Comparison of ENCODE assay signal across 28 mouse cellular contexts in the genomic region with DNA sequence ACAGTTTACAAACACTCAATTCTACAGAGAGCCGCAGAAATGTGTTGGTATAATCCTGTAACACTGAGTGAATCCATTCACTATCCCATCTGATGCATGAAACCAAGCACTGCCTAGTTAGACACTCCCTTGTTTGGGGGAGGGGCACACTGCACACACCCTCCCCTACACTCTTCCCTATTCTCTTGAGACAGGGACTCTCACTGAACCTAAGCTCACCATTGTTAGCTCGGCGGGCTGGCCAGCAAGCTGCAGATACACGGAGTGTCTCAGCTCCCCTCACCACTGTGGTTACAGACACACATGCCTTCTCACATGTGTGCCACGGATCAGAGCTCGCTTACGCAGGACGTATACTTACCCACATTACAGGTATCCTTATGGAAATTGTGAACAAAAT. TPM values are rescaled to one million over a fixed set of nuclear protein-coding genes. Genes with fewer than 3 reads are reported as not detected.
DNase-seq lines count a peak whose midpoint lies in the region; ATAC-seq and TF ChIP-seq lines count a peak whose summit lies in the region.
"Had no signal": no experiment of that assay in that cellular context is flagged by ENCODE, and none has a peak within 500 bp of the region (broad histone marks: within the 10 kb centered on the region; RNA-seq: fewer than 3 reads in every experiment).

No protein-coding gene starts in this region.

- peaks cover 7% of the 10 kb centered on the region for H3K79me2 ChIP-seq in MEL (ENCODE audit: control insufficient read depth, insufficient read depth, low read length, poor library complexity)

- DNase-seq in embryo, embryonic 11 days, result peak; percentile 7
- DNase-seq in embryo, embryonic 10.5 days (ENCODE audit: low spot score), result no peak
- DNase-seq in MEL (ENCODE audit: low read depth, low spot score), result peak; percentile 77
- no peak for DNase-seq in liver, embryonic 11.5 days (ENCODE audit: low spot score)
- no peak for DNase-seq in liver, postnatal 0 days
- DNase-seq in kidney, adult 8-10 months, result no peak
- DNase-seq in retina, embryonic 14.5 days (ENCODE audit: low spot score), result no peak
- DNase-seq: adrenal gland, postnatal 36 days; cerebellum, adult 11-12 months; cerebellum, postnatal 10 days; gastrocnemius, postnatal 14 days; heart, adult 11 months; heart, postnatal 10 days; kidney, postnatal 4 days; layer of hippocampus, adult 9-11 months; lung, postnatal 36 days; right cerebral cortex, adult 18-20 months; right cerebral cortex, postnatal 4 days; thymus, postnatal 25 days had no signal

- TF ChIP-seq RAD21 in MEL (IDR thresholded peaks at IDR 0.05; ENCODE audit: low read depth, low read length), result no peak

- peak overlapping the region; percentile 48 for H3K4me2 ChIP-seq in liver, embryonic 11.5 days
- H3K4me2 ChIP-seq in liver, postnatal 0 days (ENCODE audit: low read depth, low read length), result peak overlapping the region; percentile 52
- H3K4me2 ChIP-seq: embryonic facial prominence, embryonic 15.5 days; heart, embryonic 12.5 days; lung, embryonic 15.5 days had no signal

- TF ChIP-seq POLR2A in MEL (IDR thresholded peaks at IDR 0.05; ENCODE audit: control insufficient read depth in 1 of 2, insufficient read depth in 1 of 2, low read depth in 1 of 2, low read length in 2 of 2, poor library complexity in 1 of 2), result peak in 1 of 2 experiments; percentile 64; a peak in 1 of 4 replicates

- H3K4me3 ChIP-seq in MEL (ENCODE audit: control insufficient read depth in 1 of 2, insufficient read depth in 1 of 2, low read depth in 2 of 2, low read length in 2 of 2), result peak overlapping the region; percentile 22 to 62
- no peak overlapping the region for H3K4me3 ChIP-seq in liver, embryonic 11.5 days (ENCODE audit: low read depth, low read length)
- H3K4me3 ChIP-seq in liver, postnatal 0 days (ENCODE audit: low read depth, low read length), result no peak overlapping the region
- H3K4me3 ChIP-seq: embryonic facial prominence, embryonic 15.5 days; forebrain, embryonic 10.5 days; heart, embryonic 12.5 days; left cerebral cortex, adult 2 months; lung, embryonic 15.5 days; megakaryocyte, embryonic 14.5 days had no signal

- no peak for TF ChIP-seq EP300 in MEL (IDR thresholded peaks at IDR 0.05; ENCODE audit: low read depth in 1 of 2, low read length in 2 of 2)
- TF ChIP-seq EP300 in liver, postnatal 0 days (IDR thresholded peaks at IDR 0.05; ENCODE audit: low read depth), result no peak

- no peak for ATAC-seq in liver, embryonic 11.5 days (replicated peaks; ENCODE audit: low FRiP score)
- ATAC-seq in liver, postnatal 0 days, result no peak
- ATAC-seq: forebrain, embryonic 16.5 days; hindbrain, postnatal 0 days; intestine, postnatal 0 days had no signal

- H3K9ac ChIP-seq in MEL (ENCODE audit: control insufficient read depth, low read depth, low read length, poor library complexity, severe bottlenecking), result peak overlapping the region; percentile 58
- no peak overlapping the region for H3K9ac ChIP-seq in liver, embryonic 11.5 days (ENCODE audit: low read depth, low read length)
- H3K9ac ChIP-seq in liver, postnatal 0 days (replicated peaks), result no peak overlapping the region
- H3K9ac ChIP-seq: embryonic facial prominence, embryonic 15.5 days; heart, embryonic 12.5 days; lung, embryonic 15.5 days had no signal

- peaks cover 0 to 47% of the 10 kb centered on the region in 2 experiments; a peak in 2 of 4 replicates for H3K36me3 ChIP-seq in MEL (ENCODE audit: control insufficient read depth in 1 of 2, insufficient read depth in 2 of 2, low read length in 2 of 2)
- H3K36me3 ChIP-seq in liver, embryonic 11.5 days (ENCODE audit: control insufficient read depth, insufficient read depth, low read length), result no peaks in the 10 kb centered on the region
- no peaks in the 10 kb centered on the region; the same call in 1 of the 2 replicates for H3K36me3 ChIP-seq in liver, postnatal 0 days (replicated peaks; ENCODE audit: insufficient read depth, low read length)
- H3K36me3 ChIP-seq: lung, embryonic 15.5 days had no signal

- peak overlapping the region; percentile 98 for H3K27ac ChIP-seq in MEL (ENCODE audit: control insufficient read depth, low read depth, low read length)
- peak overlapping the region; percentile 70 for H3K27ac ChIP-seq in liver, embryonic 11.5 days (ENCODE audit: low read depth, low read length)
- no peak overlapping the region for H3K27ac ChIP-seq in liver, postnatal 0 days (ENCODE audit: low read depth)
- H3K27ac ChIP-seq: embryonic facial prominence, embryonic 15.5 days; forebrain, embryonic 10.5 days; hindbrain, postnatal 0 days; left cerebral cortex, adult 2 months; lung, embryonic 15.5 days had no signal

- no peaks in the 10 kb centered on the region for H3K9me3 ChIP-seq in MEL (replicated peaks; ENCODE audit: insufficient read depth, low read length)
- H3K9me3 ChIP-seq in liver, embryonic 11.5 days (ENCODE audit: control insufficient read depth, low read length), result no peaks in the 10 kb centered on the region
- no peaks in the 10 kb centered on the region for H3K9me3 ChIP-seq in liver, postnatal 0 days (ENCODE audit: low read length)
- H3K9me3 ChIP-seq: embryonic facial prominence, embryonic 15.5 days; forebrain, embryonic 10.5 days; lung, embryonic 15.5 days; megakaryocyte, embryonic 14.5 days had no signal

- TF ChIP-seq CTCF in MEL (IDR thresholded peaks at IDR 0.05 in 2 of 3, conservative IDR thresholded peaks at IDR 0.05 in 1 of 3; ENCODE audit: control insufficient read depth in 1 of 3, insufficient read depth in 1 of 3, low read depth in 2 of 3, low read length in 3 of 3, poor library complexity in 1 of 3, severe bottlenecking in 1 of 3), result no peak
- no peak for TF ChIP-seq CTCF in liver, postnatal 0 days (IDR thresholded peaks at IDR 0.05; ENCODE audit: low read depth)

- WGBS in liver, embryonic 11.5 days, result 69% methylated on average over 8 of the region's 8 CpGs
- WGBS in liver, postnatal 0 days (ENCODE audit: insufficient replicate concordance), result 74% methylated on average over 8 of the region's 8 CpGs

- H3K27me3 ChIP-seq in MEL (ENCODE audit: control insufficient read depth in 1 of 2, insufficient read depth in 2 of 2, low read length in 2 of 2), result no peaks in the 10 kb centered on the region
- no peaks in the 10 kb centered on the region for H3K27me3 ChIP-seq in liver, embryonic 11.5 days (replicated peaks; ENCODE audit: control insufficient read depth, insufficient read depth, low read length)
- no peaks in the 10 kb centered on the region for H3K27me3 ChIP-seq in liver, postnatal 0 days (ENCODE audit: insufficient read depth, low read length)
- H3K27me3 ChIP-seq: embryonic facial prominence, embryonic 15.5 days; heart, embryonic 12.5 days; lung, embryonic 15.5 days; megakaryocyte, embryonic 14.5 days had no signal

- H3K4me1 ChIP-seq in MEL (ENCODE audit: control insufficient read depth in 1 of 2, insufficient read depth in 2 of 2, low read length in 2 of 2), result peaks cover 20 to 22% of the 10 kb centered on the region in 2 experiments
- peaks cover 26% of the 10 kb centered on the region for H3K4me1 ChIP-seq in liver, embryonic 11.5 days (replicated peaks; ENCODE audit: control insufficient read depth, insufficient read depth, low read length)
- H3K4me1 ChIP-seq in liver, postnatal 0 days (ENCODE audit: insufficient read depth), result peaks cover 11% of the 10 kb centered on the region

TF ChIP-seq in MEL, 35 proteins besides CTCF, POLR2A, EP300 and RAD21:
- no peak for TF ChIP-seq UBTF (IDR thresholded peaks at IDR 0.05; ENCODE audit: borderline replicate concordance, insufficient read depth, low read depth, low read length)
- TF ChIP-seq ZMIZ1 (IDR thresholded peaks at IDR 0.05; ENCODE audit: low read depth, low read length), result no peak
- no peak for TF ChIP-seq JUND (IDR thresholded peaks at IDR 0.05; ENCODE audit: low read depth, low read length)
- no peak for TF ChIP-seq SIN3A (IDR thresholded peaks at IDR 0.05; ENCODE audit: low read length)
- TF ChIP-seq MYC (IDR thresholded peaks at IDR 0.05; ENCODE audit: low read depth, low read length), result 0 out of 2 replicates have a peak, but pooled peaks have one; percentile 19
- TF ChIP-seq TCF12 (IDR thresholded peaks at IDR 0.05; ENCODE audit: low read depth, low read length), result peak; percentile 23; the same call in 1 of the 2 replicates
- TF ChIP-seq TBP (IDR thresholded peaks at IDR 0.05; ENCODE audit: low read depth, low read length), result peak; percentile 47; the same call in 1 of the 2 replicates
- no peak for TF ChIP-seq HCFC1 (IDR thresholded peaks at IDR 0.05; ENCODE audit: low read depth, low read length)
- peak; percentile 46; the same call in 1 of the 2 replicates for TF ChIP-seq ETS1 (IDR thresholded peaks at IDR 0.05; ENCODE audit: low read depth, low read length)
- no peak for TF ChIP-seq USF1 (IDR thresholded peaks at IDR 0.05; ENCODE audit: low read depth, low read length)
- no peak for TF ChIP-seq KAT2A (conservative IDR thresholded peaks at IDR 0.05; ENCODE audit: low read depth, low read length)

RNA-seq across cellular contexts. Expression of gene Aplf, which starts 4.2 kb away (rescaled TPM):
- 12.6 and 14.5 TPM in 2 replicates for total RNA-seq in MEL (2012; rRNA removed)
- 10 to 100 TPM in 1 of 2 experiments, not detected in 1; 20.3 TPM for polyA plus RNA-seq in MEL (2012; ENCODE audit: insufficient read depth in 1 of 2, insufficient read length in 2 of 2, low read depth in 1 of 2, low replicate concordance in 2 of 2, missing spikeins in 1 of 2)
- polyA plus RNA-seq in liver, embryonic 11.5 days (2014; fragmentation: Nextera tagmentation; extraction: Ambion mirVana), result 22.5 and 25.2 TPM in 2 replicates
- polyA plus RNA-seq in liver, postnatal 0 days (2015; fragmentation: Nextera tagmentation; extraction: Ambion mirVana), result 5.5 and 7.1 TPM in 2 replicates

Comparison
In these comparisons a context has a peak if more than half of its experiments do, and no peak if none do; other contexts are left out.
1. DNase-seq: peak in embryo, embryonic 11 days (single experiment) and MEL (single experiment); none in embryo, embryonic 10.5 days (single experiment), liver, embryonic 11.5 days (single experiment), liver, postnatal 0 days (single experiment), kidney, adult 8-10 months (0 of 2) and retina, embryonic 14.5 days (single experiment).
2. H3K4me3 ChIP-seq: peak in MEL (2 of 2); none in liver, embryonic 11.5 days (single experiment) and liver, postnatal 0 days (single experiment).